Mouse (Mus musculus) regulatory T cell (primary cell): ENCODE data around the gene Vwa8.

Experiments used
- in situ Hi-C: fragments of 300-600 bp; cut with MboI, MseI; formaldehyde crosslinking; loops from one replicate; pipeline ENCODE4 v1.15.1; 2025; ENCODE audit warnings: high pct_unique_total_duplicates

Gene Vwa8

GRCm38 (mm10) chr14:79083573-79083972, 234.7 kb downstream of the Vwa8 start:
- in situ Hi-C loops, result no loop called here

GRCm38 (mm10) chr14:79086006-79086405, 237.2 kb downstream of the Vwa8 start:
- in situ Hi-C loops, result no loop called here

- in situ Hi-C loops, result no loop called here
Observed at GRCm38 (mm10) chr14:79089464-79089863, 240.6 kb downstream of the Vwa8 start.

- in situ Hi-C loops, result no loop called here
Observed at GRCm38 (mm10) chr14:79097181-79097580, 248.3 kb downstream of the Vwa8 start.

GRCm38 (mm10) chr14:79106655-79107515, 258.0 kb downstream of the Vwa8 start:
- in situ Hi-C loops, result loop anchor here (5.0 kb wide), 1 partner anchor 445 kb away; no protein-coding TSS in a partner anchor

- in situ Hi-C loops, result loop anchor here (5.0 kb wide), 1 partner anchor 447 kb away; no protein-coding TSS in a partner anchor
Observed at GRCm38 (mm10) chr14:79109375-79109774, 260.5 kb downstream of the Vwa8 start.

GRCm38 (mm10) chr14:79110012-79110411, 261.2 kb downstream of the Vwa8 start:
- in situ Hi-C loops, result no loop called here

GRCm38 (mm10) chr14:79112050-79112449, 263.2 kb downstream of the Vwa8 start:
- in situ Hi-C loops, result no loop called here

- in situ Hi-C loops, result no loop called here
Observed at GRCm38 (mm10) chr14:79114526-79115383, 265.9 kb downstream of the Vwa8 start.

- in situ Hi-C loops, result no loop called here
Observed at GRCm38 (mm10) chr14:79118457-79118856, 269.6 kb downstream of the Vwa8 start.

- in situ Hi-C loops, result no loop called here
Observed at GRCm38 (mm10) chr14:79119354-79119753, 270.5 kb downstream of the Vwa8 start.

GRCm38 (mm10) chr14:79120681-79121080, 271.8 kb downstream of the Vwa8 start:
- in situ Hi-C loops, result no loop called here

- in situ Hi-C loops, result no loop called here
Observed at GRCm38 (mm10) chr14:79123466-79123865, 274.6 kb downstream of the Vwa8 start.

- in situ Hi-C loops, result loop anchor here (5.0 kb wide), 1 partner anchor 193 kb away; no protein-coding TSS in a partner anchor
Observed at GRCm38 (mm10) chr14:79124643-79125042, 275.8 kb downstream of the Vwa8 start.

- in situ Hi-C loops, result loop anchor here (5.0 kb wide), 1 partner anchor 191 kb away; no protein-coding TSS in a partner anchor
Observed at GRCm38 (mm10) chr14:79126176-79126575, 277.3 kb downstream of the Vwa8 start.

- in situ Hi-C loops, result no loop called here
Observed at GRCm38 (mm10) chr14:79134891-79135334, 286.1 kb downstream of the Vwa8 start.

- in situ Hi-C loops, result no loop called here
Observed at GRCm38 (mm10) chr14:79135441-79135840, 286.6 kb downstream of the Vwa8 start.

- in situ Hi-C loops, result no loop called here
Observed at GRCm38 (mm10) chr14:79136585-79136984, 287.7 kb downstream of the Vwa8 start.

GRCm38 (mm10) chr14:79137100-79137499, 288.2 kb downstream of the Vwa8 start:
- in situ Hi-C loops, result no loop called here

- in situ Hi-C loops, result no loop called here
Observed at GRCm38 (mm10) chr14:79139096-79139651, 290.3 kb downstream of the Vwa8 start.

GRCm38 (mm10) chr14:79139918-79140825, 291.3 kb downstream of the Vwa8 start:
- in situ Hi-C loops, result no loop called here
